Mouse (Mus musculus) ES-Bruce4 (cell line): Measurements from ENCODE around the gene C1rb.

ENCODE experiments used
- CTCF ChIP-seq: IDR thresholded peaks from one replicate; pipeline ENCODE4 v1.8.1; 2011; ENCODE audit warnings: low read depth, low read length
- EP300 ChIP-seq: IDR thresholded peaks from 2 replicates; pipeline ENCODE4 v1.6.1; 2011; ENCODE audit warnings: low read depth, low read length; ENCODE audit not compliant: insufficient read depth
- POLR2A ChIP-seq: IDR thresholded peaks from one replicate; pipeline ENCODE4 v1.8.1; 2011; ENCODE audit warnings: low read length; ENCODE audit not compliant: insufficient read depth

DNA sequence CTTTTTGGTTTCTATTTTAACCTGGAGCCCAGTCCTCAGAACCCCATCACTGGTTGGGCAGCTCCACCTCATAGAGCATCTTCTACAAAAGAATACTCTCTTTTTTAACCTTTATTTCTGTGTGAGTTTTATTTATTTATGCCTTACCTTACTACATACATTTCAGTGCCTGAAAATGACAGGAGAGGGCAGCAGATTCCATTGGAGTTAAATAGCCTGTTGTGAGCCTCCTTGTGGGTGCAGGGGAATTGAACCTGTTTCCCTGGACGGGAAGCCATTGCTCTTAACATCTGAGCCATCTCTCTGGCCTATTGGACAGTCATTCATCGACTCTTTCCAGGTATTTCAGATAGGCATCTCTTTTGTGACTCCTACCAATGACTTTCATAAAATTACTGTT is 24.7 kb upstream of the C1rb start:
- TF ChIP-seq POLR2A (no peak), CTCF (no peak), EP300 (no peak)
